Mouse (Mus musculus): ENCODE results near the gene Rgr. TPM values are rescaled to one million over a fixed set of nuclear protein-coding genes. Genes with fewer than 3 reads are reported as not detected.

Gene Rgr
- polyA plus RNA-seq (2021; fragmentation: Nextera tagmentation), result not detected in 2 replicates
- long read RNA-seq, experiment 1, result 0 reads
- long read RNA-seq, experiment 2, result 0 reads

DNA sequence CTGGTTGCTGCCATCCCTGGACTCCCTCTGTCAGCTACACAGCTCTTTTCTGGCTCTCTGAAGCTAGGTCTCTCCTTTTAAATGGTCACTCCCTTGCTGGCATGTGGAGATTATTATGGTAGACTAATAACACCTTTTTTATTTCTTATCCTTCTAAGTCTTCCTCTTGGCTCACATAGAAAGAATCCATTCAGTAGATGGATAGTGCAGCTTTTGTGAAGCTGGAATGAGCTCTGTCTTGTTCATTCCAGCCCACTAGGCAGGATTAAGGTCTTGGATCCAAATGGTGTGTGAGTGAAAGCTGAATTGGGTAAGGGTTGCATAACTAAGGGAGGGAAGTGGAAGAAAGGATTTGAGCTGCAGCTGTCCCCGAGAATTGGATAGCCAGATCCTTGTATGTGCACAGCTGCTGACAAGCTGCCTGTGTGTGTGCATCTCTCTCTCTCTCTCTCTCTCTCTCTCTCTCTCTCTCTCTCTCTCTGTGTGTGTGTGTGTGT is at the start of gene Rgr:
Rgr (minus strand) TSS at position 51 of the 497 bp plus-strand sequence.

GRCm38 (mm10) chr14:37097956-37098530 is 49.3 kb upstream of the Rgr start, which contains the start of gene Cdhr1:
Gene Cdhr1 (minus strand): TSS chr14:37098347.

DNA sequence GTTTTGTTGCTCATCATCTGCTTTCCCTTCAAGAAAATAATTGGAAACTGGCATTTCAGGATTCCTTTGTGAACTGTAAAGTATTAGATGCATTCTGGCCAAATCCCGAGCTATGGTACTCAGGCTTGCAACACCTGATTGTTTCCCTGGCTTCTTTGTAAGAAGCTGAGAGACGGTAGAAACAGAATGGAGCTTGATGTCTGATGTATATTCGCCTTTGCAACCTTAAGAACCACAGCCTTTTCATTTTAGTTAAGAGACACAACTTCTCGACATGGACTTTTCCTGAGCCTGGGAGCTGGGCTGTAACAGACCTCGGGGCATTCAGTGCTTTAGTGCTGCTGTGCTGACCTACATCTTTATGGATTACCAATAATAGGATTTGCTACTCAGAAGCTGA is 18.9 kb upstream of the Rgr start, which contains the start of gene Lrit2:
Lrit2 (plus strand) TSS at position 301 of the 400 bp plus-strand sequence.

Other genes starting within 250 kb of the Rgr start
- gene Ccser2, start 80.2 kb downstream of the Rgr start, polyA plus RNA-seq (2021; fragmentation: Nextera tagmentation), result 45.6 and 52.7 TPM in 2 replicates
- not detected in 2 replicates for gene Lrit1, start 5.9 kb upstream of the Rgr start, polyA plus RNA-seq (2021; fragmentation: Nextera tagmentation)
- gene Lrit2, start 19.0 kb upstream of the Rgr start, polyA plus RNA-seq (2021; fragmentation: Nextera tagmentation), result not detected in 2 replicates
- 1.7 and 2.4 TPM in 2 replicates for gene Cdhr1, start 49.4 kb upstream of the Rgr start, polyA plus RNA-seq (2021; fragmentation: Nextera tagmentation)
- 1.2 and 1.9 TPM in 2 replicates for gene 2610528A11Rik, start 65.1 kb upstream of the Rgr start, polyA plus RNA-seq (2021; fragmentation: Nextera tagmentation)
- 717 and 756 TPM in 2 replicates for gene Ghitm, start 86.3 kb upstream of the Rgr start, polyA plus RNA-seq (2021; fragmentation: Nextera tagmentation)

All from left cerebral cortex, adult 6 months (tissue).